Mouse (Mus musculus) embryonic facial prominence, embryonic 15.5 days (tissue): ENCODE data around the gene Ids. TPM values are rescaled to one million over a fixed set of nuclear protein-coding genes. Genes with fewer than 3 reads are reported as not detected.
"Not testable (repeated sequence)": the region's sequence is repeated elsewhere in the genome, so short reads cannot be mapped to it uniquely, and the experiment has no call there.

Experiments
- ATAC-seq: fragments of 200-750 bp; cut with Nextera tagmentation; 2 replicates; pipeline ENCODE4 v1.8.0; 2017; ENCODE audit warnings: low read depth, moderate TSS enrichment; ENCODE audit not compliant: insufficient number of reproducible peaks, low FRiP score, low TSS enrichment
- H3K27ac ChIP-seq: fragments of 300-500 bp; sonication (generic); replicated peaks from 2 replicates; pipeline ENCODE4 v1.5.1; 2015; ENCODE audit warnings: mild to moderate bottlenecking, inconsistent platforms
- H3K27me3 ChIP-seq: fragments of 300-500 bp; sonication (generic); 2 replicates; pipeline ENCODE4 v1.6.1; 2015; ENCODE audit warnings: inconsistent platforms
- H3K36me3 ChIP-seq: fragments of 300-500 bp; sonication (generic); 2 replicates; pipeline ENCODE4 v1.6.1; 2015; ENCODE audit warnings: mild to moderate bottlenecking, inconsistent platforms
- H3K4me1 ChIP-seq: fragments of 300-500 bp; sonication (generic); 2 replicates; pipeline ENCODE4 v1.6.1; 2015; ENCODE audit warnings: inconsistent platforms
- H3K4me2 ChIP-seq: fragments of 300-500 bp; sonication (generic); replicated peaks from 2 replicates; pipeline ENCODE4 v1.6.1; 2015; ENCODE audit warnings: mild to moderate bottlenecking, inconsistent platforms
- H3K4me3 ChIP-seq: fragments of 300-500 bp; sonication (generic); replicated peaks from 2 replicates; pipeline ENCODE4 v1.5.1; 2015; ENCODE audit warnings: mild to moderate bottlenecking, inconsistent platforms
- H3K9ac ChIP-seq: fragments of 300-500 bp; sonication (generic); 2 replicates; pipeline ENCODE4 v1.6.1; 2015; ENCODE audit warnings: inconsistent platforms
- H3K9me3 ChIP-seq: fragments of 300-500 bp; sonication (generic); replicated peaks from 2 replicates; pipeline ENCODE4 v1.6.1; 2016; ENCODE audit warnings: inconsistent platforms
- WGBS: fragments of 180-500 bp; shearing (Covaris S2); methylation state at CpG from one replicate; pipeline ENCODE4 v1.1.7; 2015; 5-methylcytosine and 5-hydroxymethylcytosine counted together
- polyA plus RNA-seq: library from polyadenylated mRNA; unstranded; fragments of >200 nt; fragmentation: Nextera tagmentation; extraction: Ambion mirVana; gene quantifications from 2 replicates; pipeline ENCODE4 v1.2.1, GENCODE M21; 2015

Gene Ids
- polyA plus RNA-seq: 4.0 and 4.4 TPM in 2 replicates

GRCm38 (mm10) chrX:70364661-70365613 is at the start of gene Ids:
Gene Ids (minus strand): TSS chrX:70365084.
- 22% methylated on average over 39 of the region's 45 CpGs for WGBS
- Histone ChIP-seq H3K4me3 (peak within 1 kb of the TSS; percentile 52), H3K27ac (no peak within 1 kb of the TSS), H3K4me2 (peak within 1 kb of the TSS; percentile 46), H3K36me3 (peaks cover 4% of the 10 kb centered on the region; the same call in 1 of the 2 replicates), H3K9me3 (no peaks in the 10 kb centered on the region), H3K27me3 (no peaks in the 10 kb centered on the region), H3K9ac (peak within 1 kb of the TSS; percentile 21; the same call in 1 of the 2 replicates), H3K4me1 (0 out of 2 replicates have a peak, but pooled peaks cover 4% of the 10 kb centered on the region)
- ATAC-seq: peak; percentile 90

GRCm38 (mm10) chrX:70392636-70393035 is 27.8 kb upstream of the Ids start:
- not testable (repeated sequence) for H3K27ac ChIP-seq, H3K9me3 ChIP-seq, H3K4me3 ChIP-seq, ATAC-seq, H3K27me3 ChIP-seq, H3K4me2 ChIP-seq, H3K4me1 ChIP-seq, H3K9ac ChIP-seq, H3K36me3 ChIP-seq

- 0 out of 2 replicates have a peak, but pooled peaks cover 6% of the 10 kb centered on the region for H3K4me1 ChIP-seq
- ATAC-seq: peak; percentile 63
- H3K9ac ChIP-seq: peak overlapping the region; percentile 33; the same call in 1 of the 2 replicates
- H3K4me2 ChIP-seq: peak overlapping the region; percentile 44
- H3K9me3 ChIP-seq: no peaks in the 10 kb centered on the region
- H3K27ac ChIP-seq: peak overlapping the region; percentile 90
- peak overlapping the region; percentile 51 for H3K4me3 ChIP-seq
- no peaks in the 10 kb centered on the region for H3K27me3 ChIP-seq
- H3K36me3 ChIP-seq: no peaks in the 10 kb centered on the region
- 19% methylated on average over 11 of the region's 11 CpGs for WGBS
These were observed 21.1 kb upstream of the Ids start for GRCm38 (mm10) chrX:70385962-70386351.

GRCm38 (mm10) chrX:70385276-70385961 is 20.5 kb upstream of the Ids start, which contains the start of gene 1110012L19Rik:
Gene 1110012L19Rik (plus strand): TSS chrX:70385877.
- Histone ChIP-seq H3K4me2 (peak within 1 kb of the TSS; percentile 49), H3K9me3 (no peaks in the 10 kb centered on the region), H3K9ac (peak within 1 kb of the TSS; percentile 33), H3K4me3 (peak within 1 kb of the TSS; percentile 51), H3K27ac (peak within 1 kb of the TSS; percentile 90), H3K4me1 (0 out of 2 replicates have a peak, but pooled peaks cover 6% of the 10 kb centered on the region), H3K36me3 (no peaks in the 10 kb centered on the region), H3K27me3 (no peaks in the 10 kb centered on the region)
- WGBS: 17% methylated on average over 22 of the region's 22 CpGs
- peak; percentile 90 for ATAC-seq

GRCm38 (mm10) chrX:70384917-70385275 is 20.0 kb upstream of the Ids start:
- ATAC-seq: no peak
- Histone ChIP-seq H3K9me3 (no peaks in the 10 kb centered on the region), H3K36me3 (no peaks in the 10 kb centered on the region), H3K4me3 (peak overlapping the region; percentile 51), H3K9ac (no peak overlapping the region), H3K4me2 (peak overlapping the region; percentile 49), H3K27ac (peak overlapping the region; percentile 90; the same call in 1 of the 2 replicates), H3K27me3 (no peaks in the 10 kb centered on the region), H3K4me1 (0 out of 2 replicates have a peak, but pooled peaks cover 6% of the 10 kb centered on the region)
- WGBS: 48% methylated on average over 3 of the region's 3 CpGs

- not testable (repeated sequence) for H3K36me3 ChIP-seq, H3K4me1 ChIP-seq, H3K9me3 ChIP-seq, ATAC-seq, H3K27ac ChIP-seq, H3K4me3 ChIP-seq, H3K9ac ChIP-seq, H3K4me2 ChIP-seq, H3K27me3 ChIP-seq
- WGBS: 70% methylated on average over 5 of the region's 6 CpGs
These were observed 9.7 kb upstream of the Ids start for GRCm38 (mm10) chrX:70374469-70375110.

GRCm38 (mm10) chrX:70369758-70370157 is 4.9 kb upstream of the Ids start:
- not testable (repeated sequence) for H3K9ac ChIP-seq, H3K27me3 ChIP-seq, ATAC-seq, H3K4me2 ChIP-seq, H3K27ac ChIP-seq, H3K4me3 ChIP-seq, H3K9me3 ChIP-seq, H3K4me1 ChIP-seq, H3K36me3 ChIP-seq
- 8% methylated on average over 2 of the region's 6 CpGs for WGBS

GRCm38 (mm10) chrX:70364202-70364601 is 682 bp downstream of the Ids start:
- Histone ChIP-seq H3K4me2 (peak overlapping the region; percentile 46), H3K27me3 (no peaks in the 10 kb centered on the region), H3K9me3 (no peaks in the 10 kb centered on the region), H3K36me3 (peaks cover 4% of the 10 kb centered on the region; the same call in 1 of the 2 replicates), H3K9ac (no peak overlapping the region), H3K4me1 (0 out of 2 replicates have a peak, but pooled peaks cover 4% of the 10 kb centered on the region), H3K27ac (no peak overlapping the region), H3K4me3 (peak overlapping the region; percentile 52)
- no peak for ATAC-seq
- 57% methylated on average over 1 of the region's 1 CpGs for WGBS

- ATAC-seq: no peak
- Histone ChIP-seq H3K9me3 (no peaks in the 10 kb centered on the region), H3K4me3 (no peak overlapping the region), H3K4me1 (0 out of 2 replicates have a peak, but pooled peaks cover 4% of the 10 kb centered on the region), H3K36me3 (peaks cover 4% of the 10 kb centered on the region; the same call in 1 of the 2 replicates), H3K4me2 (0 out of 2 replicates have a peak overlapping the region, but pooled peaks have one; percentile 46), H3K9ac (no peak overlapping the region), H3K27ac (no peak overlapping the region), H3K27me3 (no peaks in the 10 kb centered on the region)
- WGBS: 68% methylated on average over 5 of the region's 5 CpGs
These were observed 1.4 kb downstream of the Ids start for GRCm38 (mm10) chrX:70363446-70363845.

- no peaks in the 10 kb centered on the region for H3K27me3 ChIP-seq
- H3K9ac ChIP-seq: no peak overlapping the region
- no peak overlapping the region for H3K4me2 ChIP-seq
- 0 out of 2 replicates have a peak, but pooled peaks cover 4% of the 10 kb centered on the region for H3K4me1 ChIP-seq
- no peak overlapping the region for H3K27ac ChIP-seq
- H3K4me3 ChIP-seq: no peak overlapping the region
- H3K36me3 ChIP-seq: peaks cover 4% of the 10 kb centered on the region; the same call in 1 of the 2 replicates
- no peaks in the 10 kb centered on the region for H3K9me3 ChIP-seq
- 82% methylated on average over 7 of the region's 7 CpGs for WGBS
- no peak for ATAC-seq
These were observed 1.9 kb downstream of the Ids start for GRCm38 (mm10) chrX:70362985-70363384.
